ENCODE assay signal across 1 mouse cellular context in the genomic region with DNA sequence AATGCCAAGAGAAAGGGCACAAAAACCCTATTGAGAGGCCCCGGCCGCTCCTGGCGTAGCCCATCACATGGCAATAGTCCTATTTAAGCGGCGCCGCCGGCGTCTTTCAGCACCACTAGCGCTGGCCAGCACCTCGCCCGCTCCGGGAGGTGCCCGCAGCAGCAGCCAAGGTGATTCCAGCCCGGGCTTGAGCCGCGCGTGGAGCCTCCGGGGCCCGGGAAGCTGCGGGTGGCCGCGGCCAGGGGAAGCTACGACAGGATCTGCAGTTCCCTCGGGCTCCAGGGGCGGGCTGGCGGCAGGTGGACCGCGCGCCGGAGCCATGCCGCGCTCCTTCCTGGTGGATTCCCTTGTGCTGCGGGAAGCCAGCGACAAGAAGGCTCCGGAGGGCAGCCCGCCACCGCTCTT.
TF ChIP-seq lines count a peak whose summit lies in the region.

A gene (plus strand): TSS at position 126 of the 405 bp plus-strand sequence.

TF ChIP-seq in CH12.LX, 34 proteins besides CTCF, POLR2A, EP300 and RAD21 (continued from another document):
- TF ChIP-seq UBTF (IDR thresholded peaks at IDR 0.05; ENCODE audit: low read depth, low read length) (no peak), GABPA (IDR thresholded peaks at IDR 0.05; ENCODE audit: insufficient replicate concordance, low read depth, low read length) (no peak), MAZ (IDR thresholded peaks at IDR 0.05; ENCODE audit: low read depth, low read length) (no peak), MEF2A (IDR thresholded peaks at IDR 0.05; ENCODE audit: borderline replicate concordance, low read depth, low read length) (no peak), MAX (IDR thresholded peaks at IDR 0.05; ENCODE audit: low read length) (no peak), POLR2AphosphoS2 (IDR thresholded peaks at IDR 0.05; ENCODE audit: low read depth, low read length) (no peak)
